Mouse (Mus musculus) cerebellum, adult 2 months (tissue): ENCODE measurements around the gene Sord.

Source experiments
- CTCF ChIP-seq: fragments of 200-500 bp; IDR thresholded peaks from 2 replicates; pipeline ENCODE4 v1.5.1; 2011; ENCODE audit warnings: low read depth, mild to moderate bottlenecking, control low read depth, low read length, moderate library complexity, borderline replicate concordance; ENCODE audit not compliant: insufficient read depth
- POLR2A ChIP-seq: fragments of 200-500 bp; IDR thresholded peaks from 2 replicates; pipeline ENCODE4 v1.6.1; 2011; ENCODE audit warnings: low read length, control low read depth, borderline replicate concordance; ENCODE audit not compliant: insufficient read depth

DNA sequence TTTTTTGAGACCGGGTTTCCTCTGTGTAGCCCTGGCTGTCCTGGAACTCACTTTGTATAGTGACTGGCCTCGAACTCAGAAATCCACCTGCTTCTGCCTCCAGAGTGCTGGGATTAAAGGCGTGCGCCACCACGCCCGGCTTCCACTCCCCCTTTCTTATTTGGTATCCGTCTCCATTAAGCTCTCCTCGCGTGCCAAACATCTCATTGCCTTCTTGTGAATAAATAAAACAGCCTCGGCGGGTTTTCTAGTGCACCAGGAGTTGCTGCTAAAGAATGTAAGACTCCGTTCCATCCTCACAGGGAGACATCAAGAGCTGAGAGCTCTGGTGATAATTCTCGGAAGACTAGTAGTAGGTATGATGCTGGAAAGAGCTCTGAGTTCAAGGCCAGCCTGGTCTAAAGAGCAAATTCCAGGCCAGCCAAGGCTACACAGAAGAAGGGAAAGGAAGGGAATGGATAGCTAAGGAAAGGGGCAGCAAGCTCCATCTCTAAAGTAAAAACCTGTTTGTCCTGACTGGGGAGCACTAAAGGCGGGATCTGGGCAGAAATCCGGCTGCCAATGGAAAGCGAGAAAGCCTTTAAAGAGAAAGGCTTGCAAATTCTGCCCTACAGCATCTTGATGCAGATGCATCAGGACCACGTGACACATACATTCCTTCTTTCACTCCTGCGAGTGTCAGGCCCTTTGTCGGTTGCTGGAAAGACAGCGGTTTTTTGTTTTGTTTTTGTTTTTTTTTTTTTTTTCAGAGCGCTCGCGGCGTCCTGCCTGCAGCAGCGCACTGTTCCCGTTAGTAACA is 591 bp upstream of the Sord start:
- TF ChIP-seq CTCF (no peak), POLR2A (0 out of 2 replicates have a peak, but pooled peaks have one; percentile 5)
